Mouse (Mus musculus) CD4-positive naive resting alpha-beta T cell, adult 57 days (primary cell): ENCODE results near the gene Cnpy4. TPM values are rescaled to one million over a fixed set of nuclear protein-coding genes. Genes with fewer than 3 reads are reported as not detected.

Source experiments
- total RNA-seq: library from RNA; stranded (reverse); gene quantifications from one replicate; pipeline ENCODE4 v1.2.4, GENCODE M21; 2023

The Cnpy4 gene
- total RNA-seq, result 16.6 TPM

DNA sequence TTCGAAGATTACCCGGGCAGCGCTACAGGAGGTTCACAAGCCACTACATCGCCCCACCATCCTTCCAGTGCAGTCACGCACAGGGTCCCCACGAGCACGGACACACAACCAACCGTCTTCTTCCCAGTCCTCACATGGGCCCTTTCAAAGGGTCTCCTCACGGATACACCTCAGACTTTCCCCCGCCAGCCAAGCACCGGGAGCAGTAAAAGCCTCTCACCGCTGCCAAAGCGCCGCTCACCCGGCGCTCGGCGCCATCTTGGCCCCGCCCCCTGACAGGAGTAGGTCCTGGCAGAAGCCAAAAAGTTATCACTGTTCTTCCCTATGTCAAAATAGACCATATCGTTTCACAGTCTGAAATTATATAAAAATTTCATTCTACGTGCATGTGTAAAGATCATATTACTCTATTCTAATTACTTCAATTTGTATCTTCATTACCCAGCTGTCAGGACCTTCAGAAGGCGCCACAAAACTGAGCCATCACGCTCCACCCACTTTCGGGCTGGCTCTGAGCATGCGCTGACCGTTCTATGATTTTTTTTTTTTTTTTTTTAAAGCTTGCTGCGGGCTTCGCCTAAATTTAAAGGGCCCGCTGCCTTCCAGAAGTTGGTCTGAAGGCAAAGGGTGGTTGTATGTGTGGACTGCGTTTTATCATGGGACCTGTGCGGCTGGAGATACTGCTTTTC lies at the start of gene Cnpy4, which contains the start of gene Taf6:
Gene Cnpy4, plus strand, starts transcription at position 536 of the 689 bp plus-strand sequence.
Gene Taf6, minus strand, starts transcription at position 502 of the 689 bp plus-strand sequence.

DNA sequence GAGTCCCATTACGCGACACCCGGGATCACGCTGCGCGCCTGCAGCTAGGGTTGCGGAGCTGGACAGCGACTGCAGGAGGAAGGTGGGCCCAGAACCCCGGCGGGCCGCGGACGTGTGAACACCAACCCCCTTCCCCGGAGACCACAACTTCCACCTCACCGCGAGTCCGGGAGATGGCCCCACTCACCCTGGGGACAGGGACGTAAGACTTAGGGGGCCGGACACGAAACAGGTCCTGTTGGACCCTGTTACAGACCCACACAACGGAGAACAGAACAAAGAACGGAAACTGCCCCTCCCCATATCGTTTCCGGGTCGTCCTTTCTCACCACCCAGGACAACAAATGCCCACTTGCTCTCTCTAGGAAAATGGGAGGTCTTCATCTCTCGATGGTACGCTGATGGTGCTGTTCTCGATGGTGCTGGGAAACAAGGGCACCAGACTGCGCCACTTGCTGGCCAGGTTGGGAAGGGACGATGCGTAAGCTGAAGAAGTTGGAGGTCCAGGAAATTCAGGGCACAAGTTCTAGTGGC lies 31.8 kb upstream of the Cnpy4 start, which contains the start of gene Zfp113:
Gene Zfp113, minus strand, starts transcription at position 302 of the 534 bp plus-strand sequence.

DNA sequence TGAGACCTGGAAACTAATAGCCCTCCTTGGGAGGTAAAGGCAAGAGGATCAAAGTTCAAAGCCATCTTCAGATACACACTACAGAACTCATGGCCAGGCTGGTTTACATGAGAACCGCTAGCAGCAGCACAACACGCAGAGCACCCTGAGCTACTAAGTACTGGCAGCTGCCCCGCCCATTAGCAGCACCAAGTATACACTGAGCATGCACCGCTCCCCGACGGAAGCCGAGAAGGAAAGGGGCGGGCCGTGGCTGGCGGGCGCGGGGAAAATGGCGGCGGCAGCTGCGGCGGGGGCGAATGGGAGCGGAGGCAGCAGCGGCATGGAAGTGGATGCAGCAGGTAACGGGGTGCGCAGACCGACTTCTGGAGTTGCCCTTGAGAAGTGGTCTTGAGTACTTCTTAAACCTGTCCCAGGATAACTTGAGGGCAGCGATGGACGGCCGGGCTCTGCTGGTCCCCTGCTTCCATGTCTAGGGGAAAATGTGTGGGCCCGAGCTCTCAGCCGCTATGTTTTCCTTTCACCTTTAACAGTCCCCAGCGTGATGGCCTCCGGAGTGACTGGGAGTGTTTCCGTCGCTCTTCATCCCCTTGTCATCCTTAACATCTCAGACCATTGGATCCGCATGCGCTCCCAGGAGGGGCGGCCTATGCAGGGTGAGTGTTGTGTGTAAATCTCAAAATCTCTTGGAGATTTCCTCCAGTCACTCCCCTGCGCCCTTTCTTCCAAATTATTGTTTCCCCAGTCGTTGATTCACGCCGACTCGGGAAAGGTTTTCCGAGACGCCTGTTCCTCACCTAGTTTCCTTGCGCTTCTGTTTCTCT lies 26.2 kb upstream of the Cnpy4 start, which contains the start of gene Cops6:
Gene Cops6, plus strand, starts transcription at position 230 of the 824 bp plus-strand sequence.

DNA sequence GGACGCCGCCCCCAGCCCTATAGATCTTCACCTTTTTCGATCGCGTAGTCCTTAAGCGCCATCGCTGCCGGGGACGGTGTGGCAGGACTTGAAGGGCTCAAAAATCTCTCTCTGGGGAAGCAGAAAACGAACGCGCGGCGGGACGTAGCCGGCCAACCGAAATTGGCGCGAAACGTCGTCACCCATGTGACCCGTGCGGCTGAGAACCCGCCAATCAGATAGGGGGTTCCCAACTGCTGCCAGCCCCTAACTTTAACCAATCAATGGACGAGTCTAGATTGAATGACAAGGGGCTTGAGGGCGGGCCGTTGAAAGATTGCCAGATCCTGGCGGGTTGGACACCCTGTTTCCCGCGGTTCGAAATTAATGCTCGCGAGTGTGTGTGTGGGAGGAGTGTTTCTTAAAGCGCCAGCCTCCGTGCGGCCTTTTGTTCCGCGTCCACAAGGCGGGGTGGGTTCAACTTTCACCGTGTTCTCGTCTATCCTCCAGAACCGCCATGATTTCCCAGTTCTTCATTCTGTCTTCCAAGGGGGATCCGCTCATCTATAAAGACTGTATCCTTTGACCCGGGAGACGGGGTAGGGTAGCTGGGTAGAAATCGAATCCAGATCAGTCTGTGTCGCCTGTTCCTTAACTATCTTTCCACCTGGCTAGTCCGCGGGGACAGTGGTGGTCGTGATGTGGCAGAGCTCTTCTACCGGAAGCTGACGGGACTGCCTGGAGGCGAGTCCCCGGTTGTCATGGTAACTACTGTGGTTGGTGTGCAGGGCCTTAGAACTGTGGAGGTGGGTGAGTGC lies 15.4 kb upstream of the Cnpy4 start, which contains the start of the genes Ap4m1 and Mcm7:
Gene Ap4m1, plus strand, starts transcription at position 308 of the 797 bp plus-strand sequence.
Gene Mcm7, minus strand, starts transcription at position 728 of the 797 bp plus-strand sequence.

DNA sequence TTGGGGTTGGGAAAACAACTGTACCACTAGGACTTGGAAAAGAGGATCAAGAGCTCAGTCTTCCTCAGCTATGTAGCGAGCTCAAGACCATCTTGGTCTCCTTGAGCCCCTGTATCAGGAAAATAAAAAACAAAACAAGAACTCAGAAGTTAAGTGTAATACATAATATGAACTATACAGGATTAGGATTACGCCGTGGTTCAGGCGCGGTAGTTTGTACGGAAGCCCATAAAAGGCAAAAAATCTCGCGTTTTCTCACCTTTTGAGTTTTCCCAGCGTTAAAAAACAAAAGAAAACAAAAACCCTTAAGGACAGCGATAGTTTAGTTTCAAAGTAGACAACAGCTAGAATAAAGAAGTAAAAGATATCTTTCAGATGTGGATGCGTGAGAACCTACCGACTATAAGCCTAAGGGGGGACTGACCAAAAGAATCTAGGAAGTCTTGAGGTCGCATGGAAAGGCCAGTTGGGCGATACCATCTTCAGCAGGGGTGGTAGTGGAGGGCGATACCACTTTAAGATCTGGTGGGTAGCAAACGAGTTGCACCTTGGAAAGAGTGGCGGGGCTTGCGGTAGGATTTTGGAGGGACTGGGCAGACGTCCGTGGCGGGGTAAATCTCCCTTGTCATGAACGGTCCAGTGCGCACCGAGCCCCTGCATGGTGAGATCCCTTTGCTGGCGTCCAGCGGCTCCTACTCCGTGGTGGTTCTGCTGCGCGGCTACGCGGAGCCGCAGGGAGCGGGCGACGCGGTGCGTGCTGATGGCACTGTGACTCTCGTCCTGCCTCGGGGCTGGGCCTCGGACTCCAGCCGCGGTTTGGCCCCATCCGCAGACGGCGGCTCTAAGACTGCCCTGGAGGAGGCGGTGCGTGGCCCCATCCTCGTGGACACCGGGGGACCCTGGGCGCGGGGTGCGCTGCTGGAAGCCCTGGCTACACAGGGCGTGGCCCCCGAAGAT lies 6.8 kb downstream of the Cnpy4 start, which contains the start of gene Mblac1:
Gene Mblac1, plus strand, starts transcription at position 544 of the 957 bp plus-strand sequence.

DNA sequence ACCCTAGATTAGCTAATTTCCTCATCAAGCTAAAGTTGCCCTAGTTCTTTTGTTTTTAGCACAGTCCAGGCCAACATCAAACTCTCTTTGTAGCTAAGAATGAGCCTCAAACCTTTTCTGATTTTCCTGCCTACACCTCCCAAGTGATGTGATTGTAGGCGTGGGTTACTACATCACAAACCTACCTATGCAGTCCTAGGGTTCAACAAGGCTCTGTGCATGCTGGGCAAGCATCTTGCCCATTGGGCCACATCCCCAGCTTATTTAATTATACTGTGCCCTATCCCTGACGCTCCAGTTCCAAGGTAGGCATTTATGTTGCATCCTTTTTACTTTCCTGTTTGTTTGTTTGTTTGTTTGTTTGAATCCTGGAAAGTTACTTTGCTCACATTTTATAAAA lies 38.4 kb downstream of the Cnpy4 start, which contains the start of gene Nxpe5:
Gene Nxpe5, plus strand, starts transcription at position 199 of the 400 bp plus-strand sequence.

Other genes with a start within 250 kb of the Cnpy4 start
- not detected for gene Gjc3, start 224.4 kb upstream of the Cnpy4 start, total RNA-seq
- gene Azgp1, start 206.0 kb upstream of the Cnpy4 start, total RNA-seq, result not detected
- gene Smok3a, start 166.2 kb upstream of the Cnpy4 start, total RNA-seq, result not detected
- not detected for gene Smok3b, start 166.1 kb upstream of the Cnpy4 start, total RNA-seq
- not detected for gene Smok3c, start 134.3 kb upstream of the Cnpy4 start, total RNA-seq
- gene Zkscan1, start 102.4 kb upstream of the Cnpy4 start, total RNA-seq, result 25.9 TPM
- gene Zscan21, start 70.6 kb upstream of the Cnpy4 start, total RNA-seq, result 13.7 TPM
- 13.7 TPM for gene Zfp113, start 31.7 kb upstream of the Cnpy4 start, total RNA-seq
- gene Cops6, start 26.4 kb upstream of the Cnpy4 start, total RNA-seq, result 48.1 TPM
- 22.8 TPM for gene Ap4m1, start 15.5 kb upstream of the Cnpy4 start, total RNA-seq
- 76.6 TPM for gene Mcm7, start 15.1 kb upstream of the Cnpy4 start, total RNA-seq
- 26.7 TPM for gene Taf6, start within 50 bp of the Cnpy4 start, total RNA-seq
- gene Mblac1, start 6.8 kb downstream of the Cnpy4 start, total RNA-seq, result 1.3 TPM
- gene Nxpe5, start 38.4 kb downstream of the Cnpy4 start, total RNA-seq, result not detected
- gene Lamtor4, start 68.0 kb downstream of the Cnpy4 start, total RNA-seq, result 32.0 TPM
- gene BC037034, start 76.5 kb downstream of the Cnpy4 start, total RNA-seq, result 50.8 TPM
- not detected for gene Gal3st4, start 85.4 kb downstream of the Cnpy4 start, total RNA-seq
- not detected for gene Gm43720, start 92.5 kb downstream of the Cnpy4 start, total RNA-seq
- 2.7 TPM for gene Gpc2, start 92.5 kb downstream of the Cnpy4 start, total RNA-seq
- not detected for gene Stag3, start 92.8 kb downstream of the Cnpy4 start, total RNA-seq
- gene Pvrig, start 154.5 kb downstream of the Cnpy4 start, total RNA-seq, result 1.7 TPM